ENCODE assay signal across 13 mouse cellular contexts in the genomic region with DNA sequence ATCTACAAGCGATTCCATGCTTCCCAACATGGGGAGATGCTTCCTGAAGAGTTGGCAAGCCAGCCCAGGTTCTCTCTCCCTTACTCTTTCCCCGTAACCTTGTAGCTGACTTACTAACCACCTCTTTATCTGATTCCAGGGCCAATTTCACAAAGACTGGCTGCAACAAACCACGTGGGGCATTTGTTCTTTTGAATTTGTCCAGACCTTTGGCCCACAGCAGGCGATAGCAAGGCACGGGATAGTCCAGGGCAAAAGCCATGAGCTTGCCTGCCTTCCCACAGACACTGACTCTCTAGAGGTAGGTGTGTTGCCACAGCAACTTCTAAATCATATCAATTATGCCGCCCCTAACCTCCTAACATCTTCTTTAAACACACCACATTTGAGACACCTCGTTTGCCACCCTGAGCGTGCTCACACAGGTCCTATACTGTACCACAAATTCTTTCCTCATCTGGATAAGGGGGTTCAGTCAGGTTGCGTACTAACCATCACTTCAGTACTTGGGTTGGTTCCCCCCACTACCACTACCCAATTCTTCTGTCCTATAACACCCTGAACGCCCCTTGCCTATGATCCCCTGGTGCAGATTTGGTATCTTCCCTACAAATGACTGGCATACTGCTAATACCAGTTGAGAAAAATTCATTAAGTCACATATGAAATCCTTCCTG. TPM values are rescaled to one million over a fixed set of nuclear protein-coding genes. Genes with fewer than 3 reads are reported as not detected.
DNase-seq lines count a peak whose midpoint lies in the region; ATAC-seq lines count a peak whose summit lies in the region.
"Had no signal": no experiment of that assay in that cellular context is flagged by ENCODE, and none has a peak within 500 bp of the region (broad histone marks: within the 10 kb centered on the region; RNA-seq: fewer than 3 reads in every experiment).

No protein-coding gene starts in this region.

- H3K4me2 ChIP-seq in embryonic facial prominence, embryonic 14.5 days (ENCODE audit: low read depth, low read length) = no peak overlapping the region
- H3K4me2 ChIP-seq in intestine, embryonic 15.5 days (replicated peaks) = no peak overlapping the region
- no peak overlapping the region for H3K4me2 ChIP-seq in stomach, embryonic 16.5 days (ENCODE audit: low read depth, low read length)
- H3K4me2 ChIP-seq: hindbrain, embryonic 15.5 days had no signal

- no peak for ATAC-seq in embryonic facial prominence, embryonic 14.5 days (ENCODE audit: low read depth)
- peak; percentile 90 for ATAC-seq in intestine, embryonic 15.5 days
- ATAC-seq in stomach, embryonic 16.5 days (ENCODE audit: insufficient read depth, low FRiP score) = peak; percentile 48; the same call in 1 of the 2 replicates
- no peak for ATAC-seq in CD4-positive, CD25-positive, alpha-beta regulatory T cell, adult 4 months
- ATAC-seq: forebrain, postnatal 0 days had no signal

- no peaks in the 10 kb centered on the region for H3K9me3 ChIP-seq in embryonic facial prominence, embryonic 14.5 days (ENCODE audit: control insufficient read depth, low read length)
- no peaks in the 10 kb centered on the region for H3K9me3 ChIP-seq in embryonic facial prominence, embryonic 10.5 days
- H3K9me3 ChIP-seq in intestine, embryonic 15.5 days = no peaks in the 10 kb centered on the region
- no peaks in the 10 kb centered on the region for H3K9me3 ChIP-seq in stomach, embryonic 16.5 days (replicated peaks; ENCODE audit: control insufficient read depth, low read length)
- H3K9me3 ChIP-seq: hindbrain, embryonic 15.5 days had no signal

- peaks cover 31% of the 10 kb centered on the region for H3K4me1 ChIP-seq in embryonic facial prominence, embryonic 14.5 days (ENCODE audit: control insufficient read depth, insufficient read depth, low read length)
- H3K4me1 ChIP-seq in embryonic facial prominence, embryonic 10.5 days = peaks cover 21% of the 10 kb centered on the region
- peaks cover 15% of the 10 kb centered on the region for H3K4me1 ChIP-seq in intestine, embryonic 15.5 days (replicated peaks)
- H3K4me1 ChIP-seq in stomach, embryonic 16.5 days (ENCODE audit: control insufficient read depth, insufficient read depth, low read length) = peaks cover 11% of the 10 kb centered on the region

- H3K36me3 ChIP-seq in embryonic facial prominence, embryonic 14.5 days (ENCODE audit: control insufficient read depth, insufficient read depth, low read length) = no peaks in the 10 kb centered on the region
- H3K36me3 ChIP-seq in embryonic facial prominence, embryonic 10.5 days (replicated peaks) = no peaks in the 10 kb centered on the region
- no peaks in the 10 kb centered on the region for H3K36me3 ChIP-seq in intestine, embryonic 15.5 days
- H3K36me3 ChIP-seq in stomach, embryonic 16.5 days (ENCODE audit: control insufficient read depth, insufficient read depth, low read length) = no peaks in the 10 kb centered on the region
- H3K36me3 ChIP-seq: hindbrain, embryonic 15.5 days had no signal

- no peak overlapping the region for H3K9ac ChIP-seq in embryonic facial prominence, embryonic 14.5 days (ENCODE audit: low read depth, low read length)
- no peak overlapping the region for H3K9ac ChIP-seq in intestine, embryonic 15.5 days
- H3K9ac ChIP-seq in stomach, embryonic 16.5 days (ENCODE audit: low read length) = no peak overlapping the region
- H3K9ac ChIP-seq: forebrain, postnatal 0 days; hindbrain, embryonic 15.5 days had no signal

- 87% methylated on average over 10 of the region's 10 CpGs for WGBS in embryonic facial prominence, embryonic 14.5 days
- 87% methylated on average over 10 of the region's 10 CpGs for WGBS in embryonic facial prominence, embryonic 10.5 days
- WGBS in intestine, embryonic 15.5 days = 85% methylated on average over 10 of the region's 10 CpGs
- 83% methylated on average over 10 of the region's 10 CpGs for WGBS in stomach, embryonic 16.5 days

- H3K27ac ChIP-seq in embryonic facial prominence, embryonic 14.5 days (replicated peaks; ENCODE audit: low read depth, low read length) = peak overlapping the region; percentile 53
- H3K27ac ChIP-seq in embryonic facial prominence, embryonic 10.5 days (replicated peaks) = no peak overlapping the region
- H3K27ac ChIP-seq in intestine, embryonic 15.5 days = no peak overlapping the region
- no peak overlapping the region for H3K27ac ChIP-seq in stomach, embryonic 16.5 days (ENCODE audit: low read length)
- H3K27ac ChIP-seq: hindbrain, embryonic 15.5 days had no signal

- DNase-seq in embryonic facial prominence, embryonic 14.5 days (ENCODE audit: low spot score) = no peak
- no peak for DNase-seq in embryonic facial prominence, embryonic 10.5 days (ENCODE audit: low spot score)
- peak; percentile 33 for DNase-seq in liver
- no peak for DNase-seq in heart, adult 9 months (ENCODE audit: low spot score in 2 of 2)
- no peak for DNase-seq in embryo, embryonic 9.5 days (ENCODE audit: extremely low spot score)
- DNase-seq: gastrocnemius, postnatal 36 days; left cerebral cortex, postnatal 4 days had no signal

- H3K4me3 ChIP-seq in embryonic facial prominence, embryonic 14.5 days (ENCODE audit: low read depth, low read length) = no peak overlapping the region
- no peak overlapping the region for H3K4me3 ChIP-seq in embryonic facial prominence, embryonic 10.5 days
- H3K4me3 ChIP-seq in intestine, embryonic 15.5 days (replicated peaks) = no peak overlapping the region
- H3K4me3 ChIP-seq in stomach, embryonic 16.5 days (replicated peaks; ENCODE audit: low read length) = no peak overlapping the region
- H3K4me3 ChIP-seq: hindbrain, embryonic 15.5 days; myocyte had no signal

- no peaks in the 10 kb centered on the region for H3K27me3 ChIP-seq in embryonic facial prominence, embryonic 14.5 days (replicated peaks; ENCODE audit: control insufficient read depth, insufficient read depth, low read length)
- H3K27me3 ChIP-seq in embryonic facial prominence, embryonic 10.5 days (replicated peaks; ENCODE audit: low read depth, poor library complexity, severe bottlenecking) = peaks cover 18% of the 10 kb centered on the region
- no peaks in the 10 kb centered on the region for H3K27me3 ChIP-seq in intestine, embryonic 15.5 days (replicated peaks)
- no peaks in the 10 kb centered on the region for H3K27me3 ChIP-seq in stomach, embryonic 16.5 days (ENCODE audit: control insufficient read depth, insufficient read depth, low read length)
- H3K27me3 ChIP-seq: hindbrain, embryonic 15.5 days had no signal

RNA-seq across cellular contexts. Expression of a gene that starts 26.7 kb away (rescaled TPM):
- 5.1 and 6.2 TPM in 2 replicates for polyA plus RNA-seq in embryonic facial prominence, embryonic 14.5 days (2014; fragmentation: Nextera tagmentation; extraction: Ambion mirVana)
- polyA plus RNA-seq in embryonic facial prominence, embryonic 10.5 days (2016; fragmentation: Nextera tagmentation; extraction: Ambion mirVana) = 0.93 and 1.2 TPM in 2 replicates
- 1.3 and 1.6 TPM in 2 replicates for polyA plus RNA-seq in intestine, embryonic 15.5 days (2015; fragmentation: Nextera tagmentation; extraction: Ambion mirVana)
- polyA plus RNA-seq in stomach, embryonic 16.5 days (2015; fragmentation: Nextera tagmentation; extraction: Ambion mirVana) = 2.2 and 2.3 TPM in 2 replicates
- polyA plus RNA-seq in CD4-positive, CD25-positive, alpha-beta regulatory T cell, adult 4 months (2017; shearing (Covaris generic)) = 1 to 10 TPM; 1.4 to 2.5 TPM

Comparison
In these comparisons a context has a peak if more than half of its experiments do, and no peak if none do; other contexts are left out.
1. ATAC-seq: peak in intestine, embryonic 15.5 days (single experiment) and stomach, embryonic 16.5 days (single experiment); none in embryonic facial prominence, embryonic 14.5 days (single experiment) and CD4-positive, CD25-positive, alpha-beta regulatory T cell, adult 4 months (single experiment).